Mouse (Mus musculus): Measurements from ENCODE around the gene Dlg2. TPM values are rescaled to one million over a fixed set of nuclear protein-coding genes. Genes with fewer than 3 reads are reported as not detected.

Gene Dlg2
- total RNA-seq, 4 experiments from 2014 or later: 216 to 253 (median 244) TPM

GRCm38 (mm10) chr7:92356542-92356941 lies 1880.1 kb downstream of the Dlg2 start:
- DNase-seq (ENCODE audit: low spot score in 2 of 2): no peak

- DNase-seq (ENCODE audit: low spot score in 2 of 2): no peak
Observed at GRCm38 (mm10) chr7:92363386-92363785, 1886.9 kb downstream of the Dlg2 start.

GRCm38 (mm10) chr7:92363800-92364199 lies 1887.3 kb downstream of the Dlg2 start:
- no peak for DNase-seq (ENCODE audit: low spot score in 2 of 2)

GRCm38 (mm10) chr7:92367111-92367510 lies 1890.6 kb downstream of the Dlg2 start:
- peak in 1 of 2 experiments; percentile 32 for DNase-seq (ENCODE audit: low spot score in 2 of 2)

- DNase-seq (ENCODE audit: low spot score in 2 of 2): no peak
Observed at GRCm38 (mm10) chr7:92370521-92370920, 1894.0 kb downstream of the Dlg2 start.

GRCm38 (mm10) chr7:92371638-92372037 lies 1895.2 kb downstream of the Dlg2 start:
- DNase-seq (ENCODE audit: low spot score in 2 of 2): no peak

GRCm38 (mm10) chr7:92373863-92374357 lies 1897.4 kb downstream of the Dlg2 start:
- DNase-seq (ENCODE audit: low spot score in 2 of 2): no peak

GRCm38 (mm10) chr7:92383913-92384484 lies 1907.5 kb downstream of the Dlg2 start:
- DNase-seq (ENCODE audit: low spot score in 2 of 2): no peak

- DNase-seq (ENCODE audit: low spot score in 2 of 2): no peak
Observed at GRCm38 (mm10) chr7:92392052-92392640, 1915.7 kb downstream of the Dlg2 start.

- no peak for DNase-seq (ENCODE audit: low spot score in 2 of 2)
Observed at GRCm38 (mm10) chr7:92396783-92397182, 1920.3 kb downstream of the Dlg2 start.

- no peak for DNase-seq (ENCODE audit: low spot score in 2 of 2)
Observed at GRCm38 (mm10) chr7:92398841-92399240, 1922.4 kb downstream of the Dlg2 start.

GRCm38 (mm10) chr7:92400551-92400950 lies 1924.1 kb downstream of the Dlg2 start:
- no peak for DNase-seq (ENCODE audit: low spot score in 2 of 2)

- no peak for DNase-seq (ENCODE audit: low spot score in 2 of 2)
Observed at GRCm38 (mm10) chr7:92401001-92401688, 1924.7 kb downstream of the Dlg2 start.

- DNase-seq (ENCODE audit: low spot score in 2 of 2): no peak
Observed at GRCm38 (mm10) chr7:92408479-92408878, 1932.0 kb downstream of the Dlg2 start.

GRCm38 (mm10) chr7:92420474-92420873 lies 1944.0 kb downstream of the Dlg2 start:
- DNase-seq (ENCODE audit: low spot score in 2 of 2): no peak

GRCm38 (mm10) chr7:92423017-92423416 lies 1946.5 kb downstream of the Dlg2 start:
- DNase-seq (ENCODE audit: low spot score in 2 of 2): no peak

- DNase-seq (ENCODE audit: low spot score in 2 of 2): no peak
Observed at GRCm38 (mm10) chr7:92424703-92425102, 1948.2 kb downstream of the Dlg2 start.

- no peak for DNase-seq (ENCODE audit: low spot score in 2 of 2)
Observed at GRCm38 (mm10) chr7:92427280-92427679, 1950.8 kb downstream of the Dlg2 start.

- no peak for DNase-seq (ENCODE audit: low spot score in 2 of 2)
Observed at GRCm38 (mm10) chr7:92428629-92429028, 1952.2 kb downstream of the Dlg2 start.

- DNase-seq (ENCODE audit: low spot score in 2 of 2): no peak
Observed at GRCm38 (mm10) chr7:92430254-92430653, 1953.8 kb downstream of the Dlg2 start.

- DNase-seq (ENCODE audit: low spot score in 2 of 2): no peak
Observed at GRCm38 (mm10) chr7:92437168-92437567, 1960.7 kb downstream of the Dlg2 start.
